Mouse (Mus musculus): ENCODE measurements around the gene Olfml1.

DNA sequence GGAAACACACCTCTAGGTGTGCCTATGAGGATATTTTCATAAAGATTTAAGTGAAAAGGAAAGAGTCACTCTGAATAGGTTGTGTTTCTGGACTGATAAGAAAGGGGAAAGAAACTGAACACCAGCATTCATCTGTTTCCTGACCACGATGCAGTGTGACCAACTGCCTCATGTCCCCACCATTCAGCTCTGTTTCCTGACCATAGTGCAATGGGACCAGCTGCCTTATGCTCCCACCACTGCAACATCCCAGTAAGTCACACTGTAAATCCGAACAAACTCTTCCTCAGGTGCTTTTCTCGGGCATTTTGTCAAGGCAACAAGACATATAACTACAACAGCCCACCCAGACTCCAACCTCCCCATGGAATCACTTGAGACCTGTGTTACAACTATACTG, 5.7 kb upstream of the Olfml1 start:
- TF ChIP-seq CTCF (IDR thresholded peaks at IDR 0.05; ENCODE audit: low read depth) (no peak), EP300 (IDR thresholded peaks at IDR 0.05; ENCODE audit: low read depth) (no peak)

All from liver, postnatal 0 days (tissue).